Mouse (Mus musculus) liver, embryonic 14.5 days (tissue): ENCODE results near the gene Ppp6r1.

Experiments used
- CTCF ChIP-seq: IDR thresholded peaks from 2 replicates; pipeline ENCODE4 v1.5.1; 2016; ENCODE audit warnings: antibody characterized with exemption, low read depth, control low read depth
- EP300 ChIP-seq: IDR thresholded peaks from 2 replicates; pipeline ENCODE4 v1.6.1; 2016; ENCODE audit warnings: antibody characterized with exemption, low read depth

GRCm38 (mm10) chr7:4611921-4612341 is 46.9 kb downstream of the Ppp6r1 start:
- no peak for TF ChIP-seq CTCF
- no peak for TF ChIP-seq EP300
